Mouse (Mus musculus) NIH3T3 (cell line): Measurements from ENCODE around the gene Sidt1.

ENCODE experiments used
- DNase-seq: peaks from one replicate; pipeline ENCODE4 v3.0.0-alpha.2; 2012; ENCODE audit warnings: low read depth

Sidt1 gene

GRCm38 (mm10) chr16:44249985-44250384 lies 83.0 kb downstream of the Sidt1 start:
- no peak for DNase-seq

DNA sequence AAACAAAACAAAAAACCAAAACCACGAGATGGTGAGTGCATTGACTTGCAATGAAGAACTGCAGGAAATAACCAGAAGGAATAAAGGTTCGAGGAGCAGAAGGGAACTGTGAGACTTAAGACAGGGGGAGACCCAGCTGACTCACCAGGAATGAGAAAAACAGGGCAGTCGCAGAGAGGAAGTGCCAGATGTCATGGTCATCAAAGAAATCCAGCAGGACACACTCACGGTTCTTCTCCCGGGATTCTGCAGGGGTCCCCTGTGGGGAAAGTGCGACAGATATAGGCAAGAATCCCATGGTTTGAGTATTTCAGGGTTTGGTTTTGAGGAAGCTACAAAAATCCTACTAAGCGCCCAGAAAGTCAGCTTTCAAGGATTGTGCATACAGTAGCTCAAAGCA lies 89.7 kb downstream of the Sidt1 start:
- no peak for DNase-seq

GRCm38 (mm10) chr16:44242633-44243032 lies 90.4 kb downstream of the Sidt1 start:
- DNase-seq: peak; percentile 77

- peak; percentile 17 for DNase-seq
Observed at GRCm38 (mm10) chr16:44240406-44240805, 92.6 kb downstream of the Sidt1 start.

DNA sequence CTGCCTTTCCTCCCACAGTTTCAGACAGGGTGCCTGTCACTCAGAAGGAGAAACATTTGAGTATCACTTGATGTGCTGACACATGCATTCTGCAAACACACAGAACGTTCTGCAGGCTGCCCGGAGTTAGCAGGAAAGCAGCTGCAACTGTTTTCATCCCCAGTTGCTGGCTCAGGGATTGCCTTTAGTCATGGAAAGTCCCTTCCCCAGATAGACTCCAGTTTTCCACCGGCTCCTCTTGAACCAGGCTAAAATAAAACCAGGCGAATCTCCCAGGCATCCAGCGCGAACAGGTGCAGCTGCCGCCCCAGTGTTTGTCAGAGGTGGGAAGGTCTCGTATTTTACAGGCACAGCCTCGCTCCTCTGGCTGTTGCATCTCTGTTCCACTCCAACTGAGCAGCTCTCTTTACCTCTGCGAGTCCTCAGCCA lies 94.1 kb downstream of the Sidt1 start:
- peak; percentile 15 for DNase-seq

DNA sequence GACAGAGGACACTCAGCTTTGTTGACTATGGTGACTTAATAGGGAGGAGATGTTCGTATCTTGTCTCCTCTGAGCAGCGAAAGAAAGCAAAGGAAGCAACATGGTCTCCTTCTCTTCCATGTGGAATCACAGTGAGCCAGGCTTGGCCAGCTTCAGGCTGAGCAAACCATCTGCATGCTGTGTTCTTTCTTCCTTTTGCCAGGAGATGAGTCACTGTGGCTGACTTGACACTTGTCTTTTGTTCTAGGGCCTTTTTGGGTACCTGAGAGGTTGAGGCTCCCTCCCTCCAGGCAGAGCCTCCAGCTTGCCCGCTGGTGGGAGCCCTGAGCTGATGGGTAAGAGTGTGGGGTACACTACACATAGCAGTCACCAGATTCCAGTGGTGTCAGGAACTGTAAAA lies 95.2 kb downstream of the Sidt1 start:
- peak; percentile 35 for DNase-seq

DNA sequence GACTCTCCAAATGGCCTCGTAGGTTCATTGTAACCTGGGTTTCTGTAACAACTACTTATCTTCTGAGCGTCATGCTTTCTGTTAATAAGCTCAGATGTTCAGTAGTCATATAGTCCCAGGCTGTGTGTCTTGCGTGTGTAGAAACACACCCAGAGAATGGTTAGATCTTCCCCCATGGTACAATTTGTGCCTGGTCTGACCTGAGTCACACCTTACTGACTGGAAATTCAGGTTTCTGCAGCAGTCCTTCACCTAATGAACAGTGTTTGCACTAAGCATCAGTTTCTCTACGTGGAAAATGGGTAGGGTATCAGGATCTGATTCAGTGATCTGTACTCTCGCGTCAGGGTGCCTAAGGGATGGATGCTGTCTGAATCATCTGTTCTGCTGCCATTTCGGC lies 100.0 kb downstream of the Sidt1 start:
- no peak for DNase-seq

DNA sequence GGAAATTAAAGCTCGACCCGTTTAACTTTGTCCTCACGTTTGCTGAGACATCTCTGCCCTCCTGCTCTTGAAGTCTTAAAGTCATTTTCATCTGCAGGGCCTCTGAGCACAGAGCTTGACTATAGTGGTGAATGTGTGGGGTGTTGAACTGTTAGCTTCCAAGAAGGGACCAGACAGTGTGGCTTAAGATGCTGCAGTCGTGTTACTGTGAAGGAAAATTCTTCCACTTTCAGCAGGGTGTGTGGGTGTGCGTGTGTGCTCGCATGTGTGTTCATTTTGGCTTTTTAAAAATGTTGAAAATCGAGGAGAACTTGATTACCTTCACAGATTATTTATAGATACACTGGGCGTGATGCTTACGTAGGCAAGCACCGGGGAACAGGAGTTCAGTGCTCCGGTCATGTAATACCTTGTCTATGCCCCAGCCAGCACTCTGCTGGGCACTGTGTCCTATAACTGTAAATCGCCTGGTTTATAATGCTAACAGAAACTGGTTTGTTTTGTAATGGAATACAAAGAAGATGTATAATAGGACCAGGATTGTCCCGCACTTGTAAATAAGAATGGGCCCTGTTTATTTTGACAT lies 106.2 kb downstream of the Sidt1 start:
- no peak for DNase-seq

- DNase-seq: no peak
Observed at GRCm38 (mm10) chr16:44221463-44221862, 111.5 kb downstream of the Sidt1 start.

- DNase-seq: no peak
Observed at GRCm38 (mm10) chr16:44216417-44216816, 116.6 kb downstream of the Sidt1 start.

DNA sequence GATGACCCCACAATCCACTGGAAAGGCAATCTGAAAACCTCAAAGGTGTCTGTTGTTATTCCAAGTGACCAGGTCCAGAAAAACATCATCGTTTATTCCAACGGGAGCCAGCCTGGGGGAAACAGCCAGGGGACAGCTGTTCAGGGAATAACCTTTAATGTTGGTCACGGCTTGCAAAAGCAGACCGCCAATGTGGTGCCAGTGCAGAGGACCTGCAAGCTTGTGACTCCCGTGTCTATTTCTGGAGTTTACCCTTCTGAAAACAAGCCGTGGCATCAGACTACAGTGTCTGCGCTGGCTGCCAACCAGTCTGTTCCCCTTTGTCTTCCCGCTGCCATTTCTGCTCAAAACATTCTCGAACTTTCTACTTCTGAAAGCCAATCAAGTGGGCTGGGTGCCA lies 117.5 kb downstream of the Sidt1 start:
- DNase-seq: no peak

DNA sequence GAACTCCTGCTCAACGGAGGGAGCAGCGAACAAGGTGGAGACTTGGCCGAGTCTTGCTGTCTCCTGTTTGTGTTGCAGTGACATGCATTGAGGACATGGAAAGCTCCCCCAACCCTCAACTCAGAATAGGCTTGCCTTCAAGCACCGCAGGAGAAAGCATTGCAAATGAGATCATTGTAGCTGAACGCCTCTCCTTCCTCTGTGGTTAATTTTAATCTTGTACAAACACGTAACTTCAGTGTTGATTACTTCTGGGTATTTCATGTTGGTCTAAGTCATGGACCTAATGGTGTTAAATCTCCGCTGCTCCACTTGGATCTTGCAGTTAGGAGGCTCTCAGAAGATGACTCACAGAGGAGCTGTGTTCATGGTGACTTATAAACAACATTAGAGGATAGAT lies 120.3 kb downstream of the Sidt1 start:
- no peak for DNase-seq

- DNase-seq: no peak
Observed at GRCm38 (mm10) chr16:44211054-44211414, 122.0 kb downstream of the Sidt1 start.

- no peak for DNase-seq
Observed at GRCm38 (mm10) chr16:44210156-44211053, 122.6 kb downstream of the Sidt1 start.

DNA sequence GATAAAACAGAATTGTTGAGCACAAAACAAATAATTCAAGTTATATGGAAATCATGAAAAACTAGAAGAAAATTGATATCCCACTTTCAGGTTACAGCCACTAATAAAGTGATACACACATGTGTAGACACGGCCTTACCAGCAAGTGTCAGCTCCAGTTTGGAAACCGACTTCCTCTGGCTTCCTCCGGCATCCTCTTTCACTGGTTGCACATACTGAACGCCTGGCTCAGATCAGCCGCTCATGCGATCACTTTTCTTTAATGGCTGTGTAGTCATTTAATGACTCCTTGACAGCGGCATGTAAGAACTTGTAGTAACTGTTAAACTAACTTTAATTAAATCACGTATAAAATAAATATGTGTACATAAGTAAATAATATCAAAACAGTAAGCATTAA lies 127.0 kb downstream of the Sidt1 start:
- no peak for DNase-seq

GRCm38 (mm10) chr16:44204331-44204730 lies 128.7 kb downstream of the Sidt1 start:
- DNase-seq: no peak

- DNase-seq: no peak
Observed at GRCm38 (mm10) chr16:44200146-44200545, 132.8 kb downstream of the Sidt1 start.

- no peak for DNase-seq
Observed at GRCm38 (mm10) chr16:44199066-44199703, 133.8 kb downstream of the Sidt1 start.

- DNase-seq: no peak
Observed at GRCm38 (mm10) chr16:44190968-44191367, 142.0 kb downstream of the Sidt1 start.
